8 mouse cellular contexts compared by ENCODE assay signal in the genomic region with DNA sequence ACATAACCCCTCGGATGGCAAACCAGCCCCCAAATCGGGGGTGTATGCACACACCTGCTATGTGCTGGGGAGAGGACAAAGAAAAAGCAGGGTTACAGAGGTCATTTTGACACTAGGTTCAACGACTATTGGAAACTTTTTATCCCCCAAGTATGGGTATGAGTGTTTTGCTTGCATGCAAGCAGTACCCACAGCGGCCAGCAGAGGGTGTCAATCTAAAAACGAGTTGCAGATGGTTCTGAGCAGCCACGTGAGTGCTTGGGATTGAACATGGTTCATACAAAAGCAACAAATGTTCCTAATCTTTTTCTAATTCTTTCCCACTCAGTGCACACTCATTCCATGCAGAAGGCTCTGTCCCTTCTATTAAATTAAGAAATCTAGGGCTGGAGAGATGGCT. TPM values are rescaled to one million over a fixed set of nuclear protein-coding genes. Genes with fewer than 3 reads are reported as not detected.
DNase-seq lines count a peak whose midpoint lies in the region; ATAC-seq and TF ChIP-seq lines count a peak whose summit lies in the region.

No protein-coding gene starts in this region.

- TF ChIP-seq CTCF in liver, embryonic 14.5 days (IDR thresholded peaks at IDR 0.05; ENCODE audit: low read depth): peak; percentile 89

- H3K9me3 ChIP-seq in neural tube, embryonic 15.5 days (replicated peaks): no peaks in the 10 kb centered on the region
- H3K9me3 ChIP-seq in liver, embryonic 14.5 days (ENCODE audit: control insufficient read depth, low read length): no peaks in the 10 kb centered on the region

- no peak overlapping the region for H3K4me3 ChIP-seq in neural tube, embryonic 15.5 days (replicated peaks)
- no peak overlapping the region for H3K4me3 ChIP-seq in liver, embryonic 14.5 days (ENCODE audit: insufficient read depth in 1 of 2, low read depth in 2 of 2, low read length in 2 of 2)

- no peak for TF ChIP-seq EP300 in liver, embryonic 14.5 days (IDR thresholded peaks at IDR 0.05; ENCODE audit: low read depth)

- peak; percentile 81 for DNase-seq in neural tube, embryonic 10.5 days (ENCODE audit: extremely low spot score, low spot score)
- peak; percentile 70 to 82 for DNase-seq in adrenal gland, adult 18-20 months (ENCODE audit: low spot score in 2 of 2)
- DNase-seq in embryo, embryonic 10.5 days (ENCODE audit: low spot score): peak; percentile 84
- DNase-seq in heart, postnatal 14 days: peak; percentile 71 to 84
- DNase-seq in liver, embryonic 14.5 days (ENCODE audit: low read depth in 3 of 3, low spot score in 3 of 3): peak in 2 of 3 experiments; percentile 55 to 58
- peak; percentile 57 for DNase-seq in skeletal muscle tissue, adult 2 months (ENCODE audit: low read depth, low spot score)
- DNase-seq in yolk sac, embryonic 10.5 days (ENCODE audit: low spot score): peak; percentile 49

- intact Hi-C loops in heart, postnatal 14 days (cut with DNase I): loop anchor here (5.0 kb wide), 1 partner anchor 57 kb away; no protein-coding TSS in a partner anchor

- no peak overlapping the region for H3K4me2 ChIP-seq in neural tube, embryonic 15.5 days
- H3K4me2 ChIP-seq in liver, embryonic 14.5 days (ENCODE audit: low read depth): no peak overlapping the region

- no peak for ATAC-seq in neural tube, embryonic 15.5 days (ENCODE audit: low FRiP score)
- ATAC-seq in liver, embryonic 14.5 days (ENCODE audit: insufficient read depth): no peak

- WGBS in neural tube, embryonic 15.5 days: 39% methylated on average over 6 of the region's 6 CpGs
- 26% methylated on average over 6 of the region's 6 CpGs for whole genome bisulfite sequencing in liver, embryonic 14.5 days (ENCODE audit: insufficient replicate concordance)

- H3K36me3 ChIP-seq in neural tube, embryonic 15.5 days: 0 out of 2 replicates have a peak, but pooled peaks cover 5% of the 10 kb centered on the region
- H3K36me3 ChIP-seq in liver, embryonic 14.5 days (replicated peaks; ENCODE audit: control insufficient read depth, insufficient read depth, low read depth): peaks cover 5% of the 10 kb centered on the region

- no peaks in the 10 kb centered on the region for H3K27me3 ChIP-seq in neural tube, embryonic 15.5 days (replicated peaks)
- H3K27me3 ChIP-seq in liver, embryonic 14.5 days (ENCODE audit: control insufficient read depth, insufficient read depth, low read length): no peaks in the 10 kb centered on the region

- H3K4me1 ChIP-seq in neural tube, embryonic 15.5 days: peaks cover 7% of the 10 kb centered on the region
- H3K4me1 ChIP-seq in liver, embryonic 14.5 days (replicated peaks; ENCODE audit: control insufficient read depth in 2 of 2, insufficient read depth in 2 of 2, low read length in 1 of 2): peaks cover 0 to 2% of the 10 kb centered on the region in 2 experiments; a peak in 2 of 4 replicates

- H3K9ac ChIP-seq in neural tube, embryonic 15.5 days (replicated peaks): no peak overlapping the region
- no peak overlapping the region for H3K9ac ChIP-seq in liver, embryonic 14.5 days (replicated peaks)

- no peak overlapping the region for H3K27ac ChIP-seq in neural tube, embryonic 15.5 days (replicated peaks)
- no peak overlapping the region for H3K27ac ChIP-seq in liver, embryonic 14.5 days

RNA-seq across cellular contexts. Expression of a gene that starts 4.4 kb away (rescaled TPM):
- polyA plus RNA-seq in neural tube, embryonic 15.5 days (2015; fragmentation: Nextera tagmentation; extraction: Ambion mirVana): 20.0 and 22.7 TPM in 2 replicates
- total RNA-seq in adrenal gland, adult 18-20 months (2021): 10 to 100 TPM; 32.3 to 40.3 TPM
- total RNA-seq in heart, postnatal 14 days (2021): 10 to 100 TPM; 39.9 to 42.3 TPM
- polyA plus RNA-seq in liver, embryonic 14.5 days (2012; rRNA removed): 7.0 and 8.5 TPM in 2 replicates
- 4.1 and 5.9 TPM in 2 replicates for polyA plus RNA-seq in liver, embryonic 14.5 days (2014; fragmentation: Nextera tagmentation; extraction: Ambion mirVana)

RNA-seq across cellular contexts. Expression of a gene that starts 4.5 kb away (rescaled TPM):
- 9.7 and 11.3 TPM in 2 replicates for polyA plus RNA-seq in neural tube, embryonic 15.5 days (2015; fragmentation: Nextera tagmentation; extraction: Ambion mirVana)
- 10 to 100 TPM; 15.4 to 15.5 TPM for total RNA-seq in adrenal gland, adult 18-20 months (2021)
- total RNA-seq in heart, postnatal 14 days (2021): 1 to 10 TPM; 6.8 to 9.3 TPM
- polyA plus RNA-seq in liver, embryonic 14.5 days (2012; rRNA removed): 12.6 and 16.0 TPM in 2 replicates
- polyA plus RNA-seq in liver, embryonic 14.5 days (2014; fragmentation: Nextera tagmentation; extraction: Ambion mirVana): 9.1 and 12.7 TPM in 2 replicates

RNA-seq across cellular contexts. Expression of a gene that starts 16.9 kb away (rescaled TPM):
- polyA plus RNA-seq in neural tube, embryonic 15.5 days (2015; fragmentation: Nextera tagmentation; extraction: Ambion mirVana): 3.0 and 3.3 TPM in 2 replicates
- total RNA-seq in adrenal gland, adult 18-20 months (2021): 1 to 10 TPM; 2.6 to 2.7 TPM
- 1 to 10 TPM; 1.7 to 2.7 TPM for total RNA-seq in heart, postnatal 14 days (2021)
- 1.3 and 1.6 TPM in 2 replicates for polyA plus RNA-seq in liver, embryonic 14.5 days (2012; rRNA removed)
- 3.2 and 3.4 TPM in 2 replicates for polyA plus RNA-seq in liver, embryonic 14.5 days (2014; fragmentation: Nextera tagmentation; extraction: Ambion mirVana)

RNA-seq across cellular contexts. Expression of a gene that starts 18.5 kb away (rescaled TPM):
- 443 and 606 TPM in 2 replicates for polyA plus RNA-seq in neural tube, embryonic 15.5 days (2015; fragmentation: Nextera tagmentation; extraction: Ambion mirVana)
- 100 to 1,000 TPM; 648 to 719 TPM for total RNA-seq in adrenal gland, adult 18-20 months (2021)
- 100 to 1,000 TPM; 392 to 403 TPM for total RNA-seq in heart, postnatal 14 days (2021)
- 127 and 234 TPM in 2 replicates for polyA plus RNA-seq in liver, embryonic 14.5 days (2012; rRNA removed)
- polyA plus RNA-seq in liver, embryonic 14.5 days (2014; fragmentation: Nextera tagmentation; extraction: Ambion mirVana): 862 and 916 TPM in 2 replicates

RNA-seq across cellular contexts. Expression of a gene that starts 52.3 kb away (rescaled TPM):
- polyA plus RNA-seq in neural tube, embryonic 15.5 days (2015; fragmentation: Nextera tagmentation; extraction: Ambion mirVana): 717 and 746 TPM in 2 replicates
- 100 to 1,000 TPM; 822 to 909 TPM for total RNA-seq in adrenal gland, adult 18-20 months (2021)
- 100 to 1,000 TPM; 315 to 333 TPM for total RNA-seq in heart, postnatal 14 days (2021)
- polyA plus RNA-seq in liver, embryonic 14.5 days (2012; rRNA removed): 176 and 194 TPM in 2 replicates
- 275 and 295 TPM in 2 replicates for polyA plus RNA-seq in liver, embryonic 14.5 days (2014; fragmentation: Nextera tagmentation; extraction: Ambion mirVana)
